Mouse (Mus musculus): ENCODE measurements around the gene Ptprm.

DNA sequence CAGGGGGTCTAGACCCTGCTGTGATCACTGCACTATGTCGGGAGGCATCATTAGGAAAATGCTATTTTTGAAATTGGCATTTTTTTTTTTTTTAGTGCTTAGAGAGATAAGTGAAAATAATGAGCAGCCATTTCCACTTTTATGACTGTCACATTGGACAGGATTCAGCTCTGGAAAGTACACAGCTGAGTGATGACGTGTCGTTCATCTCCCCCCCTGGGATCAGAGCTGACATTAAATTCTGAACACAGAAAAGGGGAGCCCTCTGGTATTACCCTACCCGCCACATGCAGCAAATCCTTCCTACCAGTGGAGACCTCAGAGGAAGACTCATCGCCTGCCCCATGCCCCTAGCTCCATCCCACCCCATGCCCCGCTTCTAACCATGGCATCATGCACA lies 540.5 kb downstream of the Ptprm start:
- no peak for TF ChIP-seq CTCF (IDR thresholded peaks at IDR 0.05; ENCODE audit: borderline replicate concordance, control insufficient read depth, extremely low read depth, insufficient read depth, low read length, poor library complexity)
- TF ChIP-seq POLR2A (IDR thresholded peaks at IDR 0.05; ENCODE audit: control insufficient read depth, extremely low read depth, insufficient read depth, low read length, poor library complexity) = no peak

All from thymus, adult 2 months (tissue).